Mouse (Mus musculus) liver, adult 10 weeks (tissue): ENCODE measurements around the gene Odam. TPM values are rescaled to one million over a fixed set of nuclear protein-coding genes. Genes with fewer than 3 reads are reported as not detected.

Source experiments
- polyA plus RNA-seq: library from polyadenylated mRNA; stranded (reverse); fragments of 350-450 nt; fragmentation: Illumina TruSeq; extraction: RNeasy Lipid Tissue Mini Kit (QIAGEN cat#74804); gene quantifications from one replicate; pipeline ENCODE4 v1.2.3, GENCODE M21; 2014; ENCODE audit warnings: low read depth, low replicate concordance

The Odam gene
- polyA plus RNA-seq = not detected

GRCm38 (mm10) chr5:87884729-87885128 is at the start of gene Odam:
Gene Odam (plus strand): TSS chr5:87885029.

GRCm38 (mm10) chr5:87925372-87925771 is 40.5 kb downstream of the Odam start, which contains the start of gene Csn3:
Gene Csn3 (plus strand): TSS chr5:87925579.

Other genes with a start within 250 kb of the Odam start
- gene Csn1s1, start 218.8 kb upstream of the Odam start, polyA plus RNA-seq = not detected
- not detected for gene Csn2, start 185.4 kb upstream of the Odam start, polyA plus RNA-seq
- not detected for gene Csn1s2a, start 110.5 kb upstream of the Odam start, polyA plus RNA-seq
- not detected for gene Csn1s2b, start 76.9 kb upstream of the Odam start, polyA plus RNA-seq
- not detected for gene Prr27, start 59.3 kb upstream of the Odam start, polyA plus RNA-seq
- gene Csn3, start 40.5 kb downstream of the Odam start, polyA plus RNA-seq = not detected
- gene 2310003L06Rik, start 84.4 kb downstream of the Odam start, polyA plus RNA-seq = not detected
- not detected for gene Gm28434, start 84.5 kb downstream of the Odam start, polyA plus RNA-seq
- not detected for gene Cabs1, start 94.4 kb downstream of the Odam start, polyA plus RNA-seq
- gene Smr3a, start 117.5 kb downstream of the Odam start, polyA plus RNA-seq = not detected
- not detected for gene Smr2, start 201.5 kb downstream of the Odam start, polyA plus RNA-seq
- gene Gm11116, start 226.5 kb downstream of the Odam start, polyA plus RNA-seq = not detected